Mouse (Mus musculus) lung, embryonic 14.5 days (tissue): ENCODE measurements around the gene Heca. TPM values are rescaled to one million over a fixed set of nuclear protein-coding genes. Genes with fewer than 3 reads are reported as not detected.
"Not testable (repeated sequence)": the region's sequence is repeated elsewhere in the genome, so short reads cannot be mapped to it uniquely, and the experiment has no call there.

Source experiments
- ATAC-seq: fragments of 200-750 bp; cut with Nextera tagmentation; 2 replicates; pipeline ENCODE4 v1.8.0; 2017; ENCODE audit warnings: mild to moderate bottlenecking, moderate TSS enrichment, moderate library complexity; ENCODE audit not compliant: insufficient read depth
- DNase-seq: peaks from one replicate; pipeline ENCODE4 v3.0.0-alpha.2; 2015
- H3K27ac ChIP-seq: fragments of 300-500 bp; sonication (generic); 2 replicates; pipeline ENCODE4 v1.5.1; 2014; ENCODE audit warnings: low read depth, mild to moderate bottlenecking, moderate library complexity
- H3K27me3 ChIP-seq: fragments of 300-500 bp; sonication (generic); 2 replicates; pipeline ENCODE4 v1.6.1; 2014; ENCODE audit warnings: low read length, control low read depth; ENCODE audit not compliant: insufficient read depth
- H3K36me3 ChIP-seq: fragments of 300-500 bp; sonication (generic); 2 replicates; pipeline ENCODE4 v1.6.1; 2014; ENCODE audit warnings: control low read depth; ENCODE audit not compliant: insufficient read depth
- H3K4me1 ChIP-seq: fragments of 300-500 bp; sonication (generic); 2 replicates; pipeline ENCODE4 v1.6.1; 2014; ENCODE audit warnings: antibody characterized with exemption, control low read depth; ENCODE audit not compliant: insufficient read depth
- H3K4me2 ChIP-seq: fragments of 300-500 bp; sonication (generic); 2 replicates; pipeline ENCODE4 v1.6.1; 2014; ENCODE audit warnings: mild to moderate bottlenecking
- H3K4me3 ChIP-seq: fragments of 300-500 bp; sonication (generic); 2 replicates; pipeline ENCODE4 v1.5.1; 2014; ENCODE audit warnings: low read depth, low read length
- H3K9ac ChIP-seq: fragments of 300-500 bp; sonication (generic); 2 replicates; pipeline ENCODE4 v1.6.1; 2014
- H3K9me3 ChIP-seq: fragments of 300-500 bp; sonication (generic); 2 replicates; pipeline ENCODE4 v1.6.1; 2016; ENCODE audit warnings: low read depth, low read length, control low read depth
- CTCF ChIP-seq: IDR thresholded peaks from 2 replicates; pipeline ENCODE4 v1.5.1; 2016; ENCODE audit warnings: antibody characterized with exemption, low read depth
- WGBS: fragments of 180-500 bp; shearing (Covaris S2); extraction: QIAGEN DNeasy Blood & Tissue Kit; methylation state at CpG from one replicate; pipeline ENCODE4 v1.1.7; 2014; 5-methylcytosine and 5-hydroxymethylcytosine counted together
- polyA plus RNA-seq: library from polyadenylated mRNA; unstranded; fragments of >200 nt; fragmentation: Nextera tagmentation; extraction: Ambion mirVana; gene quantifications from 2 replicates; pipeline ENCODE4 v1.2.1, GENCODE M21; 2014

Gene Heca
- polyA plus RNA-seq, 1 experiment from 2014 or later = 3.3 TPM

- no peak for TF ChIP-seq CTCF
- peak; percentile 59 for DNase-seq
- H3K4me3 ChIP-seq = peak overlapping the region; percentile 85
- peak overlapping the region; percentile 82 for H3K9ac ChIP-seq
- peak overlapping the region; percentile 92 for H3K27ac ChIP-seq
- peak; percentile 62 for ATAC-seq
- H3K36me3 ChIP-seq = no peaks in the 10 kb centered on the region
- WGBS = under 1% methylated on average over 80 of the region's 110 CpGs
- no peaks in the 10 kb centered on the region for H3K9me3 ChIP-seq
- peak overlapping the region; percentile 63 for H3K4me2 ChIP-seq
- no peaks in the 10 kb centered on the region for H3K27me3 ChIP-seq
- 0 out of 2 replicates have a peak, but pooled peaks cover 3% of the 10 kb centered on the region for H3K4me1 ChIP-seq
Measured at GRCm38 (mm10) chr10:17947175-17947906, 526 bp downstream of the Heca start.

GRCm38 (mm10) chr10:17946799-17947174 is 1.1 kb downstream of the Heca start:
- H3K27me3 ChIP-seq, DNase-seq, H3K4me1 ChIP-seq, H3K9me3 ChIP-seq, ATAC-seq, H3K36me3 ChIP-seq: not testable (repeated sequence)
- H3K4me2 ChIP-seq = peak overlapping the region; percentile 63
- peak overlapping the region; percentile 82 for H3K9ac ChIP-seq
- H3K4me3 ChIP-seq = peak overlapping the region; percentile 85
- WGBS = 0% methylated on average over 4 of the region's 4 CpGs
- H3K27ac ChIP-seq = peak overlapping the region; percentile 92

- Histone ChIP-seq H3K4me1 (0 out of 2 replicates have a peak, but pooled peaks cover 3% of the 10 kb centered on the region), H3K9ac (peak overlapping the region; percentile 42), H3K4me2 (peak overlapping the region; percentile 63), H3K36me3 (no peaks in the 10 kb centered on the region), H3K9me3 (no peaks in the 10 kb centered on the region), H3K27me3 (no peaks in the 10 kb centered on the region), H3K27ac (no peak overlapping the region), H3K4me3 (peak overlapping the region; percentile 85)
- TF ChIP-seq CTCF = no peak
- WGBS = 29% methylated on average over 3 of the region's 3 CpGs
- peak; percentile 37 for DNase-seq
- ATAC-seq = no peak
Measured at GRCm38 (mm10) chr10:17946046-17946445, 1.8 kb downstream of the Heca start.

GRCm38 (mm10) chr10:17933622-17934021 is 14.2 kb downstream of the Heca start:
- no peak overlapping the region for H3K4me2 ChIP-seq
- H3K27me3 ChIP-seq = no peaks in the 10 kb centered on the region
- peak; percentile 56; the same call in 1 of the 2 replicates for ATAC-seq
- H3K27ac ChIP-seq = no peak overlapping the region
- WGBS = 39% methylated on average over 2 of the region's 2 CpGs
- H3K36me3 ChIP-seq = no peaks in the 10 kb centered on the region
- H3K4me3 ChIP-seq = no peak overlapping the region
- TF ChIP-seq CTCF = no peak
- no peaks in the 10 kb centered on the region for H3K9me3 ChIP-seq
- DNase-seq = peak; percentile 40
- H3K4me1 ChIP-seq = peaks cover 10% of the 10 kb centered on the region; the same call in 1 of the 2 replicates
- no peak overlapping the region for H3K9ac ChIP-seq

GRCm38 (mm10) chr10:17932131-17932530 is 15.7 kb downstream of the Heca start:
- Histone ChIP-seq H3K9ac (no peak overlapping the region), H3K27ac (no peak overlapping the region), H3K4me2 (no peak overlapping the region), H3K9me3 (no peaks in the 10 kb centered on the region), H3K4me3 (no peak overlapping the region), H3K4me1 (peaks cover 10% of the 10 kb centered on the region; the same call in 1 of the 2 replicates), H3K36me3 (no peaks in the 10 kb centered on the region), H3K27me3 (no peaks in the 10 kb centered on the region)
- ATAC-seq (peak; percentile 51; the same call in 1 of the 2 replicates), DNase-seq (peak; percentile 48)
- TF ChIP-seq CTCF = no peak
- 67% methylated on average over 3 of the region's 3 CpGs for WGBS

GRCm38 (mm10) chr10:17931157-17931556 is 16.7 kb downstream of the Heca start:
- DNase-seq (peak; percentile 16), ATAC-seq (peak; percentile 28; the same call in 1 of the 2 replicates)
- H3K4me2 ChIP-seq = no peak overlapping the region
- no peak overlapping the region for H3K4me3 ChIP-seq
- H3K27ac ChIP-seq = peak overlapping the region; percentile 79
- H3K9me3 ChIP-seq = no peaks in the 10 kb centered on the region
- H3K27me3 ChIP-seq = no peaks in the 10 kb centered on the region
- no peak for TF ChIP-seq CTCF
- 11% methylated on average over 1 of the region's 1 CpGs for WGBS
- no peaks in the 10 kb centered on the region for H3K36me3 ChIP-seq
- no peak overlapping the region for H3K9ac ChIP-seq
- H3K4me1 ChIP-seq = peaks cover 10% of the 10 kb centered on the region; the same call in 1 of the 2 replicates

- Histone ChIP-seq H3K4me2 (0 out of 2 replicates have a peak overlapping the region, but pooled peaks have one; percentile 29), H3K9ac (no peak overlapping the region), H3K9me3 (no peaks in the 10 kb centered on the region), H3K4me3 (no peak overlapping the region), H3K27ac (peak overlapping the region; percentile 79), H3K4me1 (peaks cover 10% of the 10 kb centered on the region; the same call in 1 of the 2 replicates), H3K27me3 (no peaks in the 10 kb centered on the region), H3K36me3 (no peaks in the 10 kb centered on the region)
- TF ChIP-seq CTCF = no peak
- ATAC-seq = peak; percentile 72; the same call in 1 of the 2 replicates
- DNase-seq = peak; percentile 94
- WGBS = 8% methylated on average over 6 of the region's 6 CpGs
Measured at GRCm38 (mm10) chr10:17930445-17931083, 17.3 kb downstream of the Heca start.
